ENCODE assay signal across 8 mouse cellular contexts in genomic region chr15:102736127-102736944, GRCm38 (mm10). TPM values are rescaled to one million over a fixed set of nuclear protein-coding genes. Genes with fewer than 3 reads are reported as not detected.
DNase-seq lines count a peak whose midpoint lies in the region; ATAC-seq and TF ChIP-seq lines count a peak whose summit lies in the region.
"Had no signal": no experiment of that assay in that cellular context is flagged by ENCODE, and none has a peak within 500 bp of the region (broad histone marks: within the 10 kb centered on the region; RNA-seq: fewer than 3 reads in every experiment).

No protein-coding gene starts in this region.

- 15% methylated on average over 27 of the region's 36 CpGs for WGBS in lung, postnatal 0 days
- WGBS in hindbrain, embryonic 15.5 days: 12% methylated on average over 27 of the region's 36 CpGs
- 19% methylated on average over 27 of the region's 36 CpGs for WGBS in liver, postnatal 0 days (ENCODE audit: insufficient replicate concordance)

- H3K4me3 ChIP-seq in lung, postnatal 0 days (ENCODE audit: low read depth, low read length): no peak overlapping the region
- peak overlapping the region; percentile 18 for H3K4me3 ChIP-seq in hindbrain, embryonic 15.5 days
- H3K4me3 ChIP-seq in liver, postnatal 0 days (ENCODE audit: low read depth, low read length): no peak overlapping the region
- H3K4me3 ChIP-seq: myocyte had no signal

- no peak for ATAC-seq in lung, postnatal 0 days
- peak; percentile 44 for ATAC-seq in hindbrain, embryonic 15.5 days (ENCODE audit: low FRiP score, low read depth)
- no peak for ATAC-seq in liver, postnatal 0 days

- TF ChIP-seq CTCF in lung, postnatal 0 days (IDR thresholded peaks at IDR 0.05): no peak
- TF ChIP-seq CTCF in liver, postnatal 0 days (IDR thresholded peaks at IDR 0.05; ENCODE audit: low read depth): no peak

- H3K4me2 ChIP-seq in lung, postnatal 0 days (replicated peaks; ENCODE audit: low read depth, low read length): peak overlapping the region; percentile 27; the same call in 1 of the 2 replicates
- peak overlapping the region; percentile 49 for H3K4me2 ChIP-seq in hindbrain, embryonic 15.5 days
- H3K4me2 ChIP-seq in liver, postnatal 0 days (ENCODE audit: low read depth, low read length): peak overlapping the region; percentile 48

- H3K4me1 ChIP-seq in lung, postnatal 0 days (ENCODE audit: insufficient read depth, low read depth, low read length): no peaks in the 10 kb centered on the region
- H3K4me1 ChIP-seq in hindbrain, embryonic 15.5 days (replicated peaks): peaks cover 58% of the 10 kb centered on the region
- H3K4me1 ChIP-seq in liver, postnatal 0 days (ENCODE audit: insufficient read depth): no peaks in the 10 kb centered on the region

- H3K36me3 ChIP-seq in lung, postnatal 0 days (ENCODE audit: insufficient read depth, low read length): no peaks in the 10 kb centered on the region
- H3K36me3 ChIP-seq in hindbrain, embryonic 15.5 days: no peaks in the 10 kb centered on the region
- no peaks in the 10 kb centered on the region for H3K36me3 ChIP-seq in liver, postnatal 0 days (replicated peaks; ENCODE audit: insufficient read depth, low read length)

- H3K27me3 ChIP-seq in lung, postnatal 0 days (replicated peaks; ENCODE audit: insufficient read depth, low read length): peaks cover 7% of the 10 kb centered on the region
- H3K27me3 ChIP-seq in hindbrain, embryonic 15.5 days: peaks cover 8% of the 10 kb centered on the region
- peaks cover 23% of the 10 kb centered on the region for H3K27me3 ChIP-seq in liver, postnatal 0 days (ENCODE audit: insufficient read depth, low read length)

- no peak for TF ChIP-seq EP300 in lung, postnatal 0 days (IDR thresholded peaks at IDR 0.05)
- no peak for TF ChIP-seq EP300 in liver, postnatal 0 days (IDR thresholded peaks at IDR 0.05; ENCODE audit: low read depth)

- no peaks in the 10 kb centered on the region for H3K9me3 ChIP-seq in lung, postnatal 0 days (ENCODE audit: low read length)
- H3K9me3 ChIP-seq in hindbrain, embryonic 15.5 days: no peaks in the 10 kb centered on the region
- H3K9me3 ChIP-seq in liver, postnatal 0 days (ENCODE audit: low read length): no peaks in the 10 kb centered on the region

- H3K27ac ChIP-seq in lung, postnatal 0 days (ENCODE audit: low read length): no peak overlapping the region
- H3K27ac ChIP-seq in hindbrain, embryonic 15.5 days (replicated peaks): peak overlapping the region; percentile 78
- H3K27ac ChIP-seq in liver, postnatal 0 days (ENCODE audit: low read depth): no peak overlapping the region

- H3K9ac ChIP-seq in lung, postnatal 0 days (replicated peaks; ENCODE audit: low read depth): no peak overlapping the region
- H3K9ac ChIP-seq in hindbrain, embryonic 15.5 days: no peak overlapping the region
- no peak overlapping the region for H3K9ac ChIP-seq in liver, postnatal 0 days (replicated peaks)

- no peak for DNase-seq in lung, postnatal 0 days (ENCODE audit: low spot score)
- DNase-seq in lung, postnatal 36 days: no peak
- peak; percentile 66 for DNase-seq in embryo, embryonic 10.5 days (ENCODE audit: low spot score)
- no peak for DNase-seq in liver, postnatal 0 days
- no peak for DNase-seq in gastrocnemius, adult 8-10 months (ENCODE audit: low spot score in 2 of 2)
- DNase-seq in spleen, postnatal 14 days (ENCODE audit: low spot score in 2 of 2): no peak

RNA-seq across cellular contexts. Expression of gene Calcoco1, which starts 14.4 kb away (rescaled TPM):
- polyA plus RNA-seq in lung, postnatal 0 days (2015; fragmentation: Nextera tagmentation; extraction: Ambion mirVana): 92.3 and 99.4 TPM in 2 replicates
- 40.3 and 43.3 TPM in 2 replicates for polyA plus RNA-seq in hindbrain, embryonic 15.5 days (2015; fragmentation: Nextera tagmentation; extraction: Ambion mirVana)
- polyA plus RNA-seq in liver, postnatal 0 days (2015; fragmentation: Nextera tagmentation; extraction: Ambion mirVana): 11.1 and 14.0 TPM in 2 replicates
- total RNA-seq in gastrocnemius, adult 8-10 months (2022): 10 to 100 TPM; 65.5 to 80.9 (median 72.9) TPM
